Mouse (Mus musculus) midbrain, embryonic 12.5 days (tissue): ENCODE data around the gene Irgm1. TPM values are rescaled to one million over a fixed set of nuclear protein-coding genes. Genes with fewer than 3 reads are reported as not detected.
"Not testable (repeated sequence)": the region's sequence is repeated elsewhere in the genome, so short reads cannot be mapped to it uniquely, and the experiment has no call there.

Experiments used
- ATAC-seq: fragments of 200-750 bp; cut with Nextera tagmentation; 2 replicates; pipeline ENCODE4 v1.8.0; 2017; ENCODE audit warnings: low read depth, moderate TSS enrichment, moderate library complexity; ENCODE audit not compliant: low FRiP score
- H3K27ac ChIP-seq: fragments of 300-500 bp; sonication (generic); replicated peaks from 2 replicates; pipeline ENCODE4 v1.5.1; 2016; ENCODE audit warnings: mild to moderate bottlenecking
- H3K27me3 ChIP-seq: fragments of 300-500 bp; sonication (generic); 2 replicates; pipeline ENCODE4 v1.6.1; 2016; ENCODE audit warnings: mild to moderate bottlenecking
- H3K36me3 ChIP-seq: fragments of 300-500 bp; sonication (generic); 2 replicates; pipeline ENCODE4 v1.6.1; 2016
- H3K4me1 ChIP-seq: fragments of 300-500 bp; sonication (generic); 2 replicates; pipeline ENCODE4 v1.6.1; 2016
- H3K4me2 ChIP-seq: fragments of 300-500 bp; sonication (generic); replicated peaks from 2 replicates; pipeline ENCODE4 v1.6.1; 2016; ENCODE audit warnings: mild to moderate bottlenecking, moderate library complexity
- H3K4me3 ChIP-seq: fragments of 300-500 bp; sonication (generic); 2 replicates; pipeline ENCODE4 v1.5.1; 2016; ENCODE audit warnings: mild to moderate bottlenecking
- H3K9ac ChIP-seq: fragments of 300-500 bp; sonication (generic); replicated peaks from 2 replicates; pipeline ENCODE4 v1.6.1; 2016; ENCODE audit warnings: mild to moderate bottlenecking, moderate library complexity
- H3K9me3 ChIP-seq: fragments of 300-500 bp; sonication (generic); 2 replicates; pipeline ENCODE4 v1.6.1; 2016; ENCODE audit warnings: mild to moderate bottlenecking
- WGBS: fragments of 180-500 bp; shearing (Covaris S2); methylation state at CpG from one replicate; pipeline ENCODE4 v1.1.7; 2016; 5-methylcytosine and 5-hydroxymethylcytosine counted together
- polyA plus RNA-seq: library from polyadenylated mRNA; unstranded; fragments of >200 nt; fragmentation: Nextera tagmentation; extraction: Ambion mirVana; gene quantifications from 2 replicates; pipeline ENCODE4 v1.2.1, GENCODE M21; 2016

Gene Irgm1
- 2.3 and 2.4 TPM in 2 replicates for polyA plus RNA-seq

DNA sequence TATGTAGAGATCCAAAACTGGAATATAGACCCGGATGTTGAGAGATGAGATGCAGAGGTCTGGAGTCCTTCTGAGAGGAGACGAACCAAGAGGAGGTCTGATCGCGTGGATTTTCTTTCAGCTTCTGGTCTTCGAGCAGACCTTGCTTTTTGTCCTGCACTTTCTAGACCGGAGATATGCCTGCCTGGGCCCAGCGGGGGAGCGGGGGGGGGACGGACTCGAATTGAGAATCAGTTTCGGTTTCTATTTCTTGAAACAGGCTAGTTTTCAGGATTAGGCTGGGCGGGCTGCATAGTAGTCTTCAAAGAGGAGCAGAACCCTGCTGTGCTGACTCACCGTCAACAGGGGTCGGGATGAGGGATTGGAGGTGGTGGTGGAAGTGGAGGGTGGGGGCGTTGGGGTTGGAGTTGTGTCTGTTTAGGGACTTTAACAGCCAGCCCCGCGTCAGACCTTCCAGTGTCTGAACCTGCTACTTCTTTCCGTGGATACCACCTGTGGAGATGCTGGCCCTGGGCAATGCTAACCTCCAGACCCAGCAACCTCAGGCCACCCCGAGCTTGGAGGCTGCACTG is at the start of gene Irgm1:
Irgm1 (minus strand) TSS at position 483 of the 572 bp plus-strand sequence.
- H3K27ac ChIP-seq: no peak within 1 kb of the TSS
- peak within 1 kb of the TSS; percentile 41 for H3K4me3 ChIP-seq
- H3K9ac ChIP-seq: peak within 1 kb of the TSS; percentile 53
- peak within 1 kb of the TSS; percentile 68 for H3K4me2 ChIP-seq
- H3K36me3 ChIP-seq: no peaks in the 10 kb centered on the region
- no peaks in the 10 kb centered on the region for H3K9me3 ChIP-seq
- WGBS: under 1% methylated on average over 19 of the region's 19 CpGs
- H3K27me3 ChIP-seq: peaks cover 26% of the 10 kb centered on the region; the same call in 1 of the 2 replicates
- peaks cover 12% of the 10 kb centered on the region; the same call in 1 of the 2 replicates for H3K4me1 ChIP-seq
- peak; percentile 71 for ATAC-seq

DNA sequence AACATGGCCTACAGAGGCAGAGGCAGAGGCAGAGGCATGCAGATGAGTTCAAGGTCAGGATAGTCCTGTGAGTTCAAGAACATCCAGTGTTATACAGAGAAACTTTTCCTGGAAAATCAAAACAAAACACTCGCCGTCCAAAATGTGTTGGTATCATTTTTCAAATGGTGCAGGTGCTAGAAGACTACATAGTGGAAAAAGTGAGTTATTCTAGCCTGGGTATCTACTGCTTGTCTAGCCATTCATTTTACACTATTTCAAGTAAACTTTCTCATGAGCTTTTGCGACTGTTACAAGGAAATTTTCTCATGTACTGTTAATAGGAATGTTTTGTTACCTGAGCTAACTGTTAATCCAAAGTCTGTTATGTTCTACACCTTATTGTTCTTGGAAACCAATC is 46.9 kb upstream of the Irgm1 start:
- WGBS: 85% methylated on average over 3 of the region's 3 CpGs
- H3K4me1 ChIP-seq: no peaks in the 10 kb centered on the region
- no peaks in the 10 kb centered on the region for H3K27me3 ChIP-seq
- no peaks in the 10 kb centered on the region for H3K36me3 ChIP-seq
- H3K4me3 ChIP-seq: no peak overlapping the region
- no peak overlapping the region for H3K27ac ChIP-seq
- H3K9me3 ChIP-seq: no peaks in the 10 kb centered on the region
- ATAC-seq: no peak
- no peak overlapping the region for H3K9ac ChIP-seq
- no peak overlapping the region for H3K4me2 ChIP-seq

DNA sequence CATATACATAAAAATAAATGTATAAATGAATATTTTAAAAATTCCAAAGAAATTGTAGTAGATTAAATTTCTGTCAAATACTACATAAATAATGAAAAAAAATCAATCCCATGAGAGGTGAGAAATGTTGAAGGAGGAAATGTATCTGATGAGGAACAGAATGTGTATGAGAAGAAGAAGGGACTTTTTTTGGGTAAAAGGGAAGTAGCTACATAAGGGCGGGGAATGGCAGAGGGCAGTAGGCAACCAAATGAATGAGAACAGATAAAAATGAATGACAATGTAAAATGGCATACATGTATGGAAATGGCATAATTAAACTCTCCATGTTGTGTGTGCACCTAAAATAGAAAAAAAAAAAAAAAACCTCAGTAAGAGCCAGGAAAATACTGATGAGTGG is 42.1 kb upstream of the Irgm1 start:
- ATAC-seq: no peak

DNA sequence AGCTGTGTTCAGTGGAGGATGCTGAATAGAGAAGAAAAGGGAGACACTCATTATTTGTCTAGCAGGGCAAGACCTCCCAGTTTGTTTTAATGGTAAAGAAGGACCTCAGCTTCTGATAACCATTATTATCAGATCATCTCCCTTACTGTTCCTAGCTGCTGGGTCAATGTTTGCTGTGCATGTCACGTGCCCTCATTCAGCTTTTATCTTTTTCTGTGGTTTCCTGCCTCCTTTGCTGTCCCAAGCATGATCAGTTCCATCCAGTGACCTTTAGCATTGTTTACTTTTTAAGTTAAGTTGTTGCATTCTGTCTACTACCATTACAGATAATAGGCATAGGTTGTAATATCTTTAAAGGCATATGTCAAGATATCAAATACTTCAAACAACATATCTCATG is 37.0 kb upstream of the Irgm1 start:
- Histone ChIP-seq H3K36me3 (no peaks in the 10 kb centered on the region), H3K4me2 (no peak overlapping the region), H3K9me3 (no peaks in the 10 kb centered on the region), H3K4me3 (no peak overlapping the region), H3K4me1 (no peaks in the 10 kb centered on the region), H3K9ac (no peak overlapping the region), H3K27me3 (no peaks in the 10 kb centered on the region), H3K27ac (no peak overlapping the region)
- ATAC-seq: no peak
- WGBS: 56% methylated on average over 1 of the region's 1 CpGs

More for the DNA sequence above, 42.1 kb upstream of the Irgm1 start:
- Histone ChIP-seq H3K27me3 (no peaks in the 10 kb centered on the region), H3K9ac (no peak overlapping the region), H3K4me1 (no peaks in the 10 kb centered on the region), H3K27ac (no peak overlapping the region), H3K36me3 (no peaks in the 10 kb centered on the region), H3K4me2 (no peak overlapping the region), H3K4me3 (no peak overlapping the region), H3K9me3 (no peaks in the 10 kb centered on the region)
- 88% methylated on average over 1 of the region's 1 CpGs for WGBS

DNA sequence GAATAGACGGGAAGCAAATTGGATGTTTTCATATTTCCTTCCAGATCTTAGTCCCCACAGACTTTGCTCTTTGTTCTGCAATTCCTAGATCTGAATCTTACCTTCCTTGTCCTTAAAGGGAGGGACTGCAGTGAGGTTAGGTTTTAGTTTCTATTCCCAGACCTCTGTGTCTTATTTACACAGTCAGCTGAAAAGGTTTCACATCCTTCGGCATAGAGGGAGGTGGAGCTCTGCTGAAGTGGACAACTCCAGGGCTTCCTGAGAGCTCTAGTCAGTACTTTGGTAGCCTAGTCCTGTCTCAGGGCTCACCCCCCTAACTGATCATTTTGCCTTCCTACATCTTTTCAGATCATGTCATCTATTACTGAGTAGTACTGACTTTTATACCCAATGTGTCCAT is 30.5 kb upstream of the Irgm1 start, which contains the start of gene Gm5431:
Gm5431 (minus strand) TSS at position 194 of the 400 bp plus-strand sequence.
- Histone ChIP-seq H3K4me3 (no peak within 1 kb of the TSS), H3K4me2 (no peak within 1 kb of the TSS), H3K27me3 (no peaks in the 10 kb centered on the region), H3K4me1 (no peaks in the 10 kb centered on the region), H3K27ac (no peak within 1 kb of the TSS), H3K9ac (no peak within 1 kb of the TSS), H3K36me3 (no peaks in the 10 kb centered on the region), H3K9me3 (no peaks in the 10 kb centered on the region)
- ATAC-seq: no peak
- 72% methylated on average over 2 of the region's 2 CpGs for WGBS

DNA sequence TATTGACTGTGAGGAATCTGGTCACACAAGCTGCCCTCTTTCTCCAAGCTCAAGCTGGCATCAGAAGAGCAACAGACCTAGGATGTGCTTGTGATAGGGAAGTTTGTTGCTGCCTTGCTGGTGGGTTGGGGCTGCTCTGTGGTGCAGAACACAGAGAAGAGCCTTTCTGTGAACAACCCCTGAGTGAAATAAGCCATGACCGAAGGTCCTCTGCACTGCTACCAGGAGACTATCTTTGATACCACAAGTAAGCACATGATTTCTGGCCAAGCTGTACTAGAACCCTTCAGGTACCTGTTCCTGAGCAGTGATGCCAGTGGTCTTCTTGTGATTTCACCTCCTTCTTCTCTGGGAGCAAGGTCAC is 30.1 kb upstream of the Irgm1 start:
- not testable (repeated sequence) for H3K4me1 ChIP-seq, H3K27me3 ChIP-seq, H3K36me3 ChIP-seq, H3K4me3 ChIP-seq, H3K9ac ChIP-seq, H3K27ac ChIP-seq, H3K4me2 ChIP-seq, ATAC-seq, H3K9me3 ChIP-seq
- 83% methylated on average over 1 of the region's 1 CpGs for WGBS

DNA sequence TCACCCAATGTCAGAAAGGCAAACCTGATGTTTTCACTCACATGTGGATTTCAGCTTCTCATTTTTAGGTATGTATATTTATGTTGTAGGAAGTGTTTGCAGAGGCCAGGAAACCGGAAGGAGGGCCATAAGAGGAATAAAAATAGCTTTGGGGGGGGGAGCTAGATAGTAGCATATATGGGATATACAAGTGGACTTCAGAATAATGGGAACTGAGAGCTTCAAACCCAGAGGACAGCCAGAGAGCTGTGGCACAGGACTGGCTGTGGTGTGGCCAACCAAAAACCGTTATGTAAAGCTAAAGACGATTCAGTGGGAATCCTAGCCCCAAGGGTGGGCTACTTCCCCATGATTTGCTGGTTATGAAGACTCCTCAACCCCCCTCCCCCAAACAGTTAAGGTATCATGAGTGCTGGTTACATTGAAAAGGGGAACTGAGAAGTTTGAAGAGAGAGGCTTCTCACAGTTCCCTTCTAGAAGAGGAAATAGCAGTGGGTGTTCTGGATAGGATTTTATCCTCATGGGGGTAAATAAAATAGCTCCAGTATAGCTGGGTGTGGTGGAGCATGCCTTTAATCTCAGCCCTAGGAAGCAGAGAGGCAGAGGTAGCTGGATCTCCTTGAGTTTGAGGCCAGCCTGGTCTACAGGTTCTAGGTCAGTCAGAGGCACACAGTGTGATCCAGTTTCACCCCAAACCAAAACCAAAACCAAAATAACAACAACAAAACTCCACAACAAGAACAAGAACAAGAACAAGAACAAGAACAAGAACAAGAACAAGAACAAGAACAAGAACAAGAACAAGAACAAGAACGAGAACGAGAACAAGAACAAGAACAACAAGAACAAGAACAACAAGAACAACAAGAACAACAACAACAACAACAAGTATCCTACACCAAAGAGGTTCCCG is 29.4 kb upstream of the Irgm1 start:
- ATAC-seq, H3K4me3 ChIP-seq, H3K27me3 ChIP-seq, H3K9me3 ChIP-seq, H3K9ac ChIP-seq, H3K4me2 ChIP-seq, H3K4me1 ChIP-seq, H3K27ac ChIP-seq, H3K36me3 ChIP-seq: not testable (repeated sequence)
- WGBS: 76% methylated on average over 6 of the region's 6 CpGs

DNA sequence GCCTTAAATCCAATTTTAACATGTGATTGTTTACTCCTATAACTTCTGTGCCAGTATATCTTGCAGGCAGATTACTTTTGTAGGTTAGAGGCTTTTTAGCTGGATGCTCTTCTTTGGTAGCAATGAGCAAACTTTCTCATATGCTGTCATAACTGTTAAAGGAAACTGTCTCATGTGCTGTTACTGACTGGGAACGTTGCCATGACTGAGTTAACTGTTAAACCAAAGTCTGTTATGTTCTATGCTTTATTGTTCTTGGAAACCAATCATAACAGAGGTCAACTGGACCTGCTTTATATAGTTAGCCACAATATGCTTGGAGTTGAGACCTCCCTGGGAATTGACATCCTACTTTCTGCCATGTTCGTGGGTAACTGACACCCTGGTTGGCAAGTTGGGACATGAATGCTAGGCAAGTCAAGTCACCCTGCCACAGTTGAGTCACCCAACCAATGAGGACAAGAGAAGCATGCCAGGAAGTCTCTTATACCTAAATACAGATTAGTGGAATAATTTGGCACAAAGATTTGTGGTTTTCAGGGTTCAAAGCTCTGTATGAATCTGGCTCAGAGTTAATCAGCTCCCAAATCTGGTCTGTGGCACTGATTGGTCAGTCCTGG is 27.4 kb upstream of the Irgm1 start:
- H3K36me3 ChIP-seq: no peaks in the 10 kb centered on the region
- no peaks in the 10 kb centered on the region for H3K27me3 ChIP-seq
- H3K9me3 ChIP-seq: no peaks in the 10 kb centered on the region
- no peak overlapping the region for H3K4me3 ChIP-seq
- H3K9ac ChIP-seq: no peak overlapping the region
- H3K27ac ChIP-seq: no peak overlapping the region
- no peak for ATAC-seq
- H3K4me1 ChIP-seq: no peaks in the 10 kb centered on the region
- H3K4me2 ChIP-seq: no peak overlapping the region
- 80% methylated on average over 2 of the region's 2 CpGs for WGBS

DNA sequence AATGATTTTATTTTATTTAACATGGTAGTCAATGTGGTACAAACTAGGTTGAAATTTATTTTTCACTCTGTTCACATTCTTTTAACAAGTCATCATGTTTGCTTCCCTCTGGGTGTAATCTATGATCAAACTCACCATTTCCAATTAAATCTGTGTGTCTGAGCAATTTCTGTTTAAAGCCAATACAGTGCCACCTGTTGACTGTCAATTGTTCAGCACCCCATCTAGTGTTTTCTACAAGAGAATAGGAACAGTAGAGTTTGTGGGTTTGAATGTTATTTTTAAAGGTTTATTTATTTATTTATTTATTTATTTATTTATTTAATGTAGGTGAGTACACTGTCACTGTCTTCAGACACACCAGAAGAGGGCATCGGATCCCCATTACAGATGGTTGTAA is 5.2 kb upstream of the Irgm1 start:
- H3K4me2 ChIP-seq: no peak overlapping the region
- no peak overlapping the region for H3K4me3 ChIP-seq
- no peak for ATAC-seq
- H3K9me3 ChIP-seq: no peaks in the 10 kb centered on the region
- H3K27me3 ChIP-seq: peaks cover 14% of the 10 kb centered on the region; the same call in 1 of the 2 replicates
- no peaks in the 10 kb centered on the region for H3K36me3 ChIP-seq
- H3K27ac ChIP-seq: no peak overlapping the region
- 82% methylated on average over 1 of the region's 1 CpGs for WGBS
- 0 out of 2 replicates have a peak, but pooled peaks cover 6% of the 10 kb centered on the region for H3K4me1 ChIP-seq
- H3K9ac ChIP-seq: no peak overlapping the region

DNA sequence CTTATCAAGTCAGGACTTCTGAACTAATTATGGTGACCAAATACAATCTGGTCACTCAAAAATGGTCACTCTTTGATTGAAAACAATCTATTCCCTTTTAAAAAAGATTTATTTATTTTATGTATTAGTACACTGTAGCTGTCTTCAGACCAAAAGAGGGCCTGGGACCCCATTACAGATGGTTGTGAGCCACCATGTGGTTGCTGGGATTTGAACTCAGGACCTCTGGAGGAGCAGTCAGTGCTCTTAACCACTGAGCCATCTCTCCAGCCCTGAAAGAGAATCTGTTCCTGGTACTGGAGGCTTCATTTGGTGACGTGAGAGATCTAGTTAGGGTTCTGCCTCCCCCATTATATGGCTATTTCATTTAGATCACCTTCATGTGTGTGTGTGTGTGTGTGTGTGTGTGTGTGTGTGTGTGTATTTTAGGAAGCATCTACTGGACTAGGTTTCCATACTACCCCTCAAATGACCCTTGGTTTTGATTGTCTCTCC is 3.9 kb upstream of the Irgm1 start:
- H3K36me3 ChIP-seq, ATAC-seq, H3K27ac ChIP-seq, H3K4me2 ChIP-seq, H3K4me3 ChIP-seq, H3K9me3 ChIP-seq, H3K9ac ChIP-seq: not testable (repeated sequence)
- Histone ChIP-seq H3K4me1 (peaks cover 12% of the 10 kb centered on the region; the same call in 1 of the 2 replicates), H3K27me3 (peaks cover 20% of the 10 kb centered on the region; the same call in 1 of the 2 replicates)
- WGBS: 47% methylated on average over 1 of the region's 1 CpGs

DNA sequence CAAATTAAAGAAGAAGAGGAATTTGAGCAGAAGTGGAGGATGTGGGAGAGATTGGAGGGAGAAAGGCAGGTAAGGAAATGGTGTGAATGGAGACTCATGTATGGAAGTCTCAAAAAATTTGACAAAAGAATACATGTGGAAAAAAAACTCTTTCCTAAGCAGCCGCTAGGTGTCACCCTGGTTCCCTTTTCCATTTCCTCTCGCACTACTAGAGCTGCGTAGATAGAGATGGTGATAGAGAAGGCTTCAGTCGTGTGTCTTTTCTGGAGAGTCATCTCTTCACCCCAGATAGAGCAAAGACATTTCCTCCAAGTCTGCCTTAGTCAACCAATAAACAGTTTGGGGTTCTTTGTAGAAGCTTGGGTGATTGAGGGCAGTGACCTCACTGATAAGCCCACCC is 3.0 kb upstream of the Irgm1 start:
- H3K9ac ChIP-seq: no peak overlapping the region
- peak; percentile 59; the same call in 1 of the 2 replicates for ATAC-seq
- peaks cover 26% of the 10 kb centered on the region; the same call in 1 of the 2 replicates for H3K27me3 ChIP-seq
- H3K4me2 ChIP-seq: no peak overlapping the region
- H3K27ac ChIP-seq: no peak overlapping the region
- no peaks in the 10 kb centered on the region for H3K36me3 ChIP-seq
- 2% methylated on average over 4 of the region's 4 CpGs for whole genome bisulfite sequencing
- no peaks in the 10 kb centered on the region for H3K9me3 ChIP-seq
- H3K4me1 ChIP-seq: peaks cover 12% of the 10 kb centered on the region; the same call in 1 of the 2 replicates
- H3K4me3 ChIP-seq: no peak overlapping the region
